Mouse (Mus musculus) heart, embryonic 14.5 days (tissue): ENCODE data around the gene Plcxd3. TPM values are rescaled to one million over a fixed set of nuclear protein-coding genes. Genes with fewer than 3 reads are reported as not detected.
"Not testable (repeated sequence)": the region's sequence is repeated elsewhere in the genome, so short reads cannot be mapped to it uniquely, and the experiment has no call there.

Experiments
- ATAC-seq: fragments of 200-750 bp; cut with Nextera tagmentation; 2 replicates; pipeline ENCODE4 v1.8.0; 2017; ENCODE audit warnings: low read depth, moderate TSS enrichment; ENCODE audit not compliant: insufficient number of reproducible peaks, insufficient read depth, low FRiP score
- H3K27ac ChIP-seq, 2 experiments: fragments of 200-500 bp in 1 of 2; fragments of 300-500 bp in 1 of 2; sonication (generic) in 1 of 2; replicated peaks in 1 of 2; 2 replicates each; pipeline ENCODE4 v1.5.1; 2012 to 2014; ENCODE audit warnings: low read depth in 2 of 2, low read length in 2 of 2, control low read depth in 1 of 2, mild to moderate bottlenecking in 1 of 2, mixed read lengths in 1 of 2; ENCODE audit not compliant: control insufficient read depth in 1 of 2, insufficient read depth in 1 of 2
- H3K27me3 ChIP-seq: fragments of 300-500 bp; sonication (generic); 2 replicates; pipeline ENCODE4 v1.6.1; 2014; ENCODE audit warnings: mild to moderate bottlenecking, low read length, control low read depth; ENCODE audit not compliant: control insufficient read depth, insufficient read depth
- H3K36me3 ChIP-seq: fragments of 300-500 bp; sonication (generic); 2 replicates; pipeline ENCODE4 v1.6.1; 2014; ENCODE audit warnings: mild to moderate bottlenecking, control low read depth, low read length, mixed read lengths; ENCODE audit not compliant: control insufficient read depth, insufficient read depth
- H3K4me1 ChIP-seq, 2 experiments: fragments of 200-500 bp in 1 of 2; fragments of 300-500 bp in 1 of 2; sonication (generic) in 1 of 2; 2 replicates each; pipeline ENCODE4 v1.6.1; 2012 to 2014; ENCODE audit warnings: low read length in 2 of 2, control low read depth in 1 of 2, mixed read lengths in 1 of 2; ENCODE audit not compliant: control insufficient read depth in 2 of 2, insufficient read depth in 2 of 2
- H3K4me2 ChIP-seq: fragments of 300-500 bp; sonication (generic); 2 replicates; pipeline ENCODE4 v1.6.1; 2014; ENCODE audit warnings: mild to moderate bottlenecking, low read length
- H3K4me3 ChIP-seq, 2 experiments: fragments of 200-500 bp in 1 of 2; fragments of 300-500 bp in 1 of 2; sonication (generic) in 1 of 2; 2 replicates each; pipeline ENCODE4 v1.5.1; 2012 to 2014; ENCODE audit warnings: low read length in 2 of 2, mild to moderate bottlenecking in 2 of 2, control low read depth in 1 of 2, low read depth in 1 of 2, moderate library complexity in 1 of 2; ENCODE audit not compliant: control insufficient read depth in 1 of 2, insufficient read depth in 1 of 2
- H3K9ac ChIP-seq: fragments of 300-500 bp; sonication (generic); 2 replicates; pipeline ENCODE4 v1.6.1; 2014; ENCODE audit warnings: mild to moderate bottlenecking, low read length
- H3K9me3 ChIP-seq: fragments of 300-500 bp; sonication (generic); 2 replicates; pipeline ENCODE4 v1.6.1; 2016; ENCODE audit warnings: low read length, control low read depth; ENCODE audit not compliant: control insufficient read depth
- WGBS: fragments of 180-500 bp; shearing (Covaris S2); extraction: QIAGEN DNeasy Blood & Tissue Kit; methylation state at CpG from one replicate; pipeline ENCODE4 v1.1.7; 2014; 5-methylcytosine and 5-hydroxymethylcytosine counted together
- polyA plus RNA-seq: library from polyadenylated mRNA; unstranded; fragments of >200 nt; fragmentation: Nextera tagmentation; extraction: Ambion mirVana; gene quantifications from 2 replicates; pipeline ENCODE4 v1.2.1, GENCODE M21; 2014

Gene Plcxd3
- polyA plus RNA-seq, 1 experiment from 2014 or later: 0.92 TPM

DNA sequence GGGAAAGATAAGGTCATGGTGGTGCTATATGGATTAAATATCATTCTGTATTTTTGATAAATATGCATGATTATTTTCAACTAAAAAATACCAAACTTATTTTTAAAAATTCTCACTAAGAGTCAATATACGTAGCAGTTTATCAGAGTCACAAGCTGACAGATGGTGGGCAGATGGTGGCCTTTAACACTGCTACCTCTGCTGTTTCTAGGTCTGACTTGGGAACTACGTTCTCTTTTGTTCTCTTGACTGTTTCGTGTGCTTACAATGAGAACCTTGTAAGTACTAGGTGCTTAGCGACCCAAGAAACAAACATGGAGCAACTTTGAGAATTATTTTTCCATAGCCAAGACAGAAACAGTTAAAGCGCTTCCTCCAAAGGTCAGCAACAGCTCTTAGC lies 183.8 kb downstream of the Plcxd3 start:
- Histone ChIP-seq H3K9me3 (no peaks in the 10 kb centered on the region), H3K9ac (no peak overlapping the region), H3K4me2 (no peak overlapping the region), H3K4me1 (no peaks in the 10 kb centered on the region), H3K4me3 (no peak overlapping the region), H3K36me3 (no peaks in the 10 kb centered on the region), H3K27ac (no peak overlapping the region), H3K27me3 (no peaks in the 10 kb centered on the region)
- WGBS: 76% methylated on average over 5 of the region's 5 CpGs
- no peak for ATAC-seq

GRCm38 (mm10) chr15:4561431-4561970 lies 186.2 kb downstream of the Plcxd3 start:
- no peaks in the 10 kb centered on the region for H3K4me1 ChIP-seq
- no peaks in the 10 kb centered on the region for H3K9me3 ChIP-seq
- no peak overlapping the region for H3K4me2 ChIP-seq
- H3K9ac ChIP-seq: no peak overlapping the region
- 63% methylated on average over 6 of the region's 6 CpGs for WGBS
- no peak overlapping the region for H3K27ac ChIP-seq
- H3K36me3 ChIP-seq: no peaks in the 10 kb centered on the region
- no peak overlapping the region for H3K4me3 ChIP-seq
- no peak for ATAC-seq
- H3K27me3 ChIP-seq: no peaks in the 10 kb centered on the region

DNA sequence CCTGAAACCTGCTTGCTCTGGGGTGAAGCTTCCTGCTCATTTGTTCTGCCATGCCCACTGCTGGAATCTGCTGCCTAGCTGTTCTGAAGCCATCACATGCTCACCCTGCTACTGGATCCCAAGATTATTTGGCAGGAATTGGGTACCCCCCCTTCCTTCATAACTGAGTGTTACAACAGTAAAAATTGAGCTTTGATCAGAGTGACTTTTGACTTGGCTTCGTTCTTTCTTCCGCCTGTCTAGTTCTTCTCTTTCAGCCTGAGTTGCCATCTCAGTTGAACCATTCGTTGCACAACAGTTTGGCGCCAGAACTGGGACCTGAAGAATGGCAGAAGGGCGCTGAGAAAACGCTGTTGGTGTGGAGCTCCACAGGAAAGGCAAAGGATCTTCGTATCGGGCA lies 220.2 kb downstream of the Plcxd3 start:
- WGBS: 88% methylated on average over 8 of the region's 8 CpGs
- H3K4me1 ChIP-seq, H3K9ac ChIP-seq, H3K27me3 ChIP-seq, H3K36me3 ChIP-seq, ATAC-seq, H3K4me2 ChIP-seq, H3K27ac ChIP-seq, H3K9me3 ChIP-seq, H3K4me3 ChIP-seq: not testable (repeated sequence)

GRCm38 (mm10) chr15:4598661-4599060 lies 223.4 kb downstream of the Plcxd3 start:
- H3K4me2 ChIP-seq, H3K27me3 ChIP-seq, H3K4me3 ChIP-seq, ATAC-seq, H3K4me1 ChIP-seq, H3K27ac ChIP-seq, H3K9me3 ChIP-seq, H3K9ac ChIP-seq, H3K36me3 ChIP-seq: not testable (repeated sequence)
- 88% methylated on average over 8 of the region's 8 CpGs for WGBS

DNA sequence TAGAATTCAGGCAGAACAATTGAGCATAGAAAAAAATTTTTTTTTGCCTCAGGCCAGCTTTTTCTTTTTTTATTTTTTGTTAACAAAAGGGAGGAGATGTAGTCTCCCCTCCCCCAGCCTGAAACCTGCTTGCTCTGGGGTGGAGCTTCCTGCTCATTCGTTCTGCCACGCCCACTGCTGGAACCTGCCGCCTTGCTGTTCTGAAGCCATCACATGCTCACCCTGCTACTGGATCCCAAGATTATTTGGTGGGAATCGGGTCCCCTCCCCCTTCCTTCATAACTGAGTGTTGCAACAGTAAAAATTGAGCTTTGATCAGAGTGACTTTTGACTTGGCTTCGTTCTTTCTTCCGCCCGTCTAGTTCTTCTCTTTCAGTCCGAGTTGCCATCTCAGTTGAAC lies 224.0 kb downstream of the Plcxd3 start:
- WGBS: 80% methylated on average over 8 of the region's 8 CpGs
- H3K4me3 ChIP-seq, ATAC-seq, H3K27me3 ChIP-seq, H3K4me1 ChIP-seq, H3K4me2 ChIP-seq, H3K9ac ChIP-seq, H3K27ac ChIP-seq, H3K36me3 ChIP-seq, H3K9me3 ChIP-seq: not testable (repeated sequence)

GRCm38 (mm10) chr15:4605630-4606029 lies 230.3 kb downstream of the Plcxd3 start:
- no peaks in the 10 kb centered on the region for H3K27me3 ChIP-seq
- H3K9ac ChIP-seq: no peak overlapping the region
- H3K4me2 ChIP-seq: no peak overlapping the region

More at GRCm38 (mm10) chr15:4605630-4606029, 230.3 kb downstream of the Plcxd3 start:
- H3K36me3 ChIP-seq: no peaks in the 10 kb centered on the region
- ATAC-seq: no peak
- H3K4me1 ChIP-seq: no peaks in the 10 kb centered on the region
- H3K4me3 ChIP-seq: no peak overlapping the region
- no peaks in the 10 kb centered on the region for H3K9me3 ChIP-seq
- 70% methylated on average over 6 of the region's 6 CpGs for WGBS
- no peak overlapping the region for H3K27ac ChIP-seq
